Mouse (Mus musculus) kidney, adult 18-20 months (tissue): ENCODE data around the gene Als2.

Experiments
- DNase-seq: peaks from one replicate; pipeline ENCODE4 v3.0.0; 2021

The Als2 gene

GRCm38 (mm10) chr1:59162309-59163024 lies 74.6 kb downstream of the Als2 start:
- DNase-seq = no peak

- no peak for DNase-seq
Observed at GRCm38 (mm10) chr1:59161396-59161795, 75.6 kb downstream of the Als2 start.

GRCm38 (mm10) chr1:59160871-59161270 lies 76.2 kb downstream of the Als2 start:
- peak; percentile 35 for DNase-seq

GRCm38 (mm10) chr1:59159136-59159535 lies 77.9 kb downstream of the Als2 start:
- DNase-seq = no peak

GRCm38 (mm10) chr1:59158498-59158897 lies 78.5 kb downstream of the Als2 start:
- DNase-seq = no peak

- DNase-seq = no peak
Observed at GRCm38 (mm10) chr1:59157846-59158245, 79.2 kb downstream of the Als2 start.

- no peak for DNase-seq
Observed at GRCm38 (mm10) chr1:59152346-59152745, 84.7 kb downstream of the Als2 start.

- no peak for DNase-seq
Observed at GRCm38 (mm10) chr1:59150542-59150941, 86.5 kb downstream of the Als2 start.

- peak; percentile 60 for DNase-seq
Observed at GRCm38 (mm10) chr1:59144543-59144942, 92.5 kb downstream of the Als2 start.

GRCm38 (mm10) chr1:59142809-59143208 lies 94.2 kb downstream of the Als2 start:
- DNase-seq = peak; percentile 82

GRCm38 (mm10) chr1:59134419-59134818 lies 102.6 kb downstream of the Als2 start:
- DNase-seq = no peak

- DNase-seq = no peak
Observed at GRCm38 (mm10) chr1:59128879-59129278, 108.2 kb downstream of the Als2 start.

GRCm38 (mm10) chr1:59125558-59125957 lies 111.5 kb downstream of the Als2 start:
- DNase-seq = no peak

- peak; percentile 91 for DNase-seq
Observed at GRCm38 (mm10) chr1:59119720-59120457, 117.1 kb downstream of the Als2 start, which contains the start of gene Tmem237. Gene Tmem237, minus strand, starts transcription at chr1:59120408.
